Mouse (Mus musculus): ENCODE data around the gene Efhc1.
"Not testable (repeated sequence)": the region's sequence is repeated elsewhere in the genome, so short reads cannot be mapped to it uniquely, and the experiment has no call there.

Efhc1 gene

DNA sequence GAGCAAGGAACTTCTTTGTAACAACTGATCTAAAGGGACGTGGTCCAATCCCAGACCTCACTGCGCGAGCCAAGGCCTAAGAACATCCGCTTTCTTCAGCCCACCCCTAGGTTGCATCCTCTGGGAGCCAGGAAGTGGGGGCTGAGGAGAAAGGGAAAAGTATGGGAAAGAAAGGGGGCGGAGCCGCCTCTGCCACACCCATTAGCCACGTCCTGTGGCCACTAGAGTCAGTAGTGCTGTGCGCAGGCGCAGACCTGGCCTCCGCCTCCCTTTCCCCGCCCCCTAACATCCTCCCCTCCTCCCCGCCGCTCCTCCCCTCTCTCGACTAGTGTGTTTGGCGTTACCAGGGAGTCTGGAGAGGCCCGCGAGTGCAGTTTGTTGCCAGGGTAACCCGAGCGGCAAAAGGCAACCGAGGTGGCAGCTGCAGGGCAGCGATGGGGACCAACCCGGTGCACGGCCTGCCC lies at the start of gene Efhc1:
TSS of gene Efhc1 (plus strand) at position 327 of the 464 bp plus-strand sequence.
- peak; percentile 97 for DNase-seq (ENCODE audit: low read depth, low spot score)

DNA sequence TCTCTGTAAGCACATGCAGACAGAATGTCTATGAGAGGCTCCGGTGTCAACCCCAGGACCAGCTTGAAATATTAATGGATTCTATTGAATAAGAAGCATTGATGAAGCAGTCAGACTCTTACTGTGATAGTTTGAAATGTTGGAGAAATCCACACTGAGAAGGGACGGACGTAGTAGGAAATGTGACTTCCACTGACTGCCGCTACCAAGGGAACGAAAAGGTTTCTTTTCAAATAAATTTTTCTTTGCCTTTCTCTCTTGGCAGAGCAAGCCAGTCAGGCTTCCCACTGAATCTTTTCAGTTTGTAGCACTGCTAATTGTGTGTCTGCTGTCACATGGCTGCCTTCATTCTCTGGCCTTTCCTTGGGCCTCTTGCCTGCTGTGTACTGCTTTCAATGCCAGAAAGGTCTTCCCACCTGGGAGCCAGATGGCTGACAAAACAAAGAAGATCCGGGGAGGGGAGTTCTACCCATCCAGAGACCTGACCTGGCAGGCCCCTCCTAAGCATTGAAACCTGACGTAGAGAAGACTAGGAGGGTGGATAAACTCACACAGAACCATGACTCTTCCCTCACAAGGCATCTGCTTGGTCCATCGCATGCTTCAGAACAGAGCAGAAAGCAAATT lies 45.8 kb upstream of the Efhc1 start:
- DNase-seq (ENCODE audit: low read depth, low spot score) = peak; percentile 95

DNA sequence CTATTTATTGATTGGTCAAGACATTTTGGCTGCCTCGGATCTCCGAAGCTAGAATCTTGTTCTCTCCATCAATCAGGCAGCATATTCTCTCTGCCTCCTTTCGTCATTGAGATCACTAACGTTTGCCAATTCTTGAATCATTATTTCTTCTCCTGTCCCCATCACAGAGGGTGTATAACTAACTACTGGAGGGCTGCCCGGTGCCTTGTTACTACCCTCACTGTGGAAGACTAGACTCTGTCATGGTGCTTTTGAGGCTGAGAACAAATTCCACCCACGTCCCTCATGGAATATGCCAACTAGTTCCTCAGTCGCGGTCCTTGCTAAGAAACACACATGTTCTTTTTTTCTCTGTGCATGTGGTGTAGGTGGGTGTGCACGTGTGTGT lies 45.3 kb upstream of the Efhc1 start:
- peak; percentile 93 for DNase-seq (ENCODE audit: low read depth, low spot score)

DNA sequence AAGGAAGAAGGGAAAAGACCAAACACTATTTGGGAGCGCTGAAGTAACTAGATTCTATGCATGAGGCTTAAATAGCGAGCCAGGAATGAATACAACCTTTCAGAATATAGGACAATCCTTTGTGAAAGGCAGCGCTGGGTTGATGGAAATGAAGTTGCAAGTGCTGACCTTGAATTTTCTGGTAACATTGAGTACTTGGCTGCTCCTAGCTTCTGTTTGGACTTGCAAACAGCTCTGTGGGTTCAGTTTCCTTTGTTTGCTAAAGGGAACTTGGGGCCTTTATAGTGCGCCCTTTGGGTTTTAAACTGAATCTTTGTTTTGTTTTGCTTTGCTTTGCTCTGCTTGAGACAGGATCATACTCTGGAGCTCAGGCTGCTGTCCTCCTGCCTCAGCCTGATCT lies 42.9 kb upstream of the Efhc1 start:
- peak; percentile 58 for DNase-seq (ENCODE audit: low read depth, low spot score)

DNA sequence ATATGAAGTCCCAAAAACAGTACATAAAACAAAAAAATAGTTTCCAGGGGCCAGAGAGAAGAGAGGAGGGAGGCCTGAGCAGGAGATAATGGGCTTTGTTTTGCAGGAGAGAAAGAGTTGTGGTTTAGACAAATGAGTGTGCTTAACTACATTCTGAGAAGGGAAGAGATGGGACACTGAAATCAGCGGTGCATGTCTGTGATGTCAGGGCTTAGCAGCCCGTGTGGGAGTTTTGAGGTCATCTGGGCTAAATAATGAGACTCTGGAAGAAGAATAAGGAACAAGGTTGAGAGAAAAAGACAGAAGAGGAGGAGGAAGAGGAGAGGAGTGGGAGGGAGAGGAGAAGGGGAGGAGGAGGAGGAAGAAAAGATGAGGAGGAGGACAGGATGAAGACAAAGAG lies 39.3 kb upstream of the Efhc1 start:
- no peak for DNase-seq (ENCODE audit: low read depth, low spot score)

DNA sequence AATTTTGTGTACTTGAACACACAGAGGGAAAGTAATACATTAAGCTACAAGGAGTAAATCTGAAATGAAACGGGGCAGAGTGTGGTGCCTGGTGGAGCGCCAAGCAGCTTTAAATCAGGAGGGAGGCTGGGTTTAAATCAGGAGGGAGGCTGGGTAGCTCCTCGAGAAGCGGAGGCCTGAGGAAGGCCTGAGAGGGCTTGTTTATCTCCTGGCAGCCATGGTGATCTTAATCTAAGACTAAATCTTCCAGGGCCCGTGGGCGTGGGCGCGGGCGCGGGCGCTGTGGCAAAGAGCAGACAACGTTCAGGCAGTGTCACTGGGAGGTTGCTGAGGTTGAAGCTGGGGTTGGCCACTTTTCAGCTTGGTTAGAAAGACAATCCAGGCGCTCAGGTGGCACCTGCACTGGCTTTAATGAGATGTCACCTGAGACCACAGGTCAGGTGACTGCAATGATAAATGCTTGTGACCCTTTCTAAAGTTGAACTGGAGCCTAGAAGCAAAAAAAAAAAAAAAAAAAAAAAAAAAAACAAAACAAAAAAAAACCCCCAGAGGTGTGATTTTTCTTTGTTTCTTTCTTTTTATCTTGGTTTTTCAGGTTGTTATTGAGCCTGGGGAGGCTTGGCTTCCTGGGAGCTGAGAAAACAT lies 38.8 kb upstream of the Efhc1 start:
- DNase-seq (ENCODE audit: low read depth, low spot score) = no peak

DNA sequence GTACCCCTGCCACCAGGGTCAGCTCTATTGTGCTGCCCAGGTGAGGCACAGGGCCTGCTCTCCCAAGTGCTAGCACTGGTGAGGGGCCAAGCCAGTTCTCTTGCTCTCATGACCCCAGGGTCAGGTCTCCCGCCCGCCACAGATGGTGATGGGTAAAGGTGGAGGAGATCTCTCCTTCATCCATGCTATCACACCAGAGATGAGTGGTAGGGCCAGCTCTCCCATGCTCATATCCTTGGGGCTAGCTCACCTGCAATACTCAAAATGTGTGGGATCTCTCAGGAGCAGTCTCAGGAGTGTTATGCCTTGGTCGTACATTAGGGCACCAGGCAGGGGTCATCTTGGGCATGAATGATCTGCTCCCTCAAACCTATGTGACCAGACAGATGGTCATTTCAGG lies 36.7 kb upstream of the Efhc1 start:
- DNase-seq (ENCODE audit: low read depth, low spot score) = no peak

DNA sequence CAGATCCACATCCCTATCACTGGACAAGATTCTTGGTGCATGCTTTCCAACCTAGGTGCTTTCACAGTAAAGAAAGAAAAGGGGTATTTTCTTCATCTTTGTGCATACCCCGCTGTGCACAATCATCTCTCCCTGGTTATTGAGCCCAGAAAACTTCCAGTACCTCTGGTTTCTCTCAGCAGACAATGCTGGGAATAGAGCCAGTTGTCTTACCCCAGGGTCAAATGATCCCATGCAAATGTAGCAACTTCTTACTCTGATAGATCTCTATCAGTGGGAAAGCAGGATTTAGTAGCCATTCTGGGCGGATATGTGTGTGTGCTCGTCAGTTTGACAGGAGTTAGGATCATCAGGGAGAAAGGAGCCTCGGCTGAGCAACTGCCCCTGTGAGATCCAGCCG lies 35.8 kb upstream of the Efhc1 start:
- no peak for DNase-seq (ENCODE audit: low read depth, low spot score)

DNA sequence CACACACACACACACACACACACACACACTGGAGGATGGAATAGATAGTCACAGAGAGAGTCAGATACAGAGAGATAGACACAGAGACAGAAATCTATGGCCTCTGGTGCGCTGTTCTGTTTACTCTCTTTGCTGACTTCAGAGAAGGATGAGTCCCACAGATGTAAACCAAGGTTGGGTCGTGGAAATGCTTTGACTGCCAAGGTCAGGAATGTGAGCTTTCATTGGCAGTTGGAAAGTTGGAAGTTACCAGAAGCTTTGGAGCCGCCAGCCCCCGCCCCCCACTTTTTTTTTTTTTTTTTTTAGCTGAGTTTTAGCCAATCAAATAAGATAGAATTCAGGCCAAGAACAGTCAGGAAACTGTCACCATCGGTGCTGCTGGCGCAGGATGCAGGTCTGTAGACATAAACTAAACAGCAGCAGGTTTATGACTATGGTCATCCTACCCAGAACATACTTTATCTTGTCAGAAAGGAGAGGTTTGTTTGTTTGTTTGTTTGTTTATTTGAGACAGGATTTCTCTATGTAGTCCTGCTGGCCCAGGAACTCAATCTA lies 33.9 kb upstream of the Efhc1 start:
- no peak for DNase-seq (ENCODE audit: low read depth, low spot score)

DNA sequence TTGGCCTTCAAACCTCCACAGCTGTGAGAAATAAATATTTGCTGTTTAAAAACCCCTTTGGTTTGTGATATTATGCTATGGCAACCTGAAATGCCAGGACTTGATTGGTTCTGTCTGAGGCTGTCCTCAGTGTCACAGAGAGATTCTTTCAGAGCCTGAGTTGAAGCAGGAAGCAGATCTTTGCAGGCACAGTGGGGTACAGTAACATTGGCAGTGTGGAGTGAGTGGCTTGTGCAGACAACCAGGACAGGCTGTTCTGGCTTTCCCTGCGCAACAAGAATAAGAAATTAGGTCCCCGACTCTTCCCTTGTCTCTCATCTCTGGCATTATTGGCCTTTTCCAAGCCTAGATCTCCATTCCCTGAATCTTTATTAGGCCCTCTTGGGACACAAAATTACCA lies 31.7 kb upstream of the Efhc1 start:
- peak; percentile 92 for DNase-seq (ENCODE audit: low read depth, low spot score)

DNA sequence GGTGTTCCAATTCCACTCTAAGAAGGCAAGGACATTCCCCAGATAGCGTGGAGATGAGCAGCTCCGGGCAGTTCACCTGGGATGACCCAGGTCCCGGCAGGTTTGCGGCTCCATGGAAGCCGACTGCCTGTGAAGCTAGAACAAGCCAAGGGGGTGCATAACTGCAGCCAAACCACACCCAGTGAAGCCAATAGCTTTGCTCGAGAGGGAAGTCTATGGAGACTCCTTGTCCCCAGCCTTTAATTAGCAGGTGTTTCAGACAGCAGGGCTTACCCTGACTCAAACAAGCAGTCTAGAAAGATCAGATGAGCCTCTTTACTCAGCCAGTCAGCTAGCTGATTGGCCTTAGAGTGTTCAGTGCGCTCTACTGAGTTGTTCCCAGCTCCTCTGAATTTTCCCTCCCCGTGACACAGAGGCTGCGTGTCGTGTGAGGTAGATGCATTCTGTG lies 30.3 kb upstream of the Efhc1 start:
- peak; percentile 91 for DNase-seq (ENCODE audit: low read depth, low spot score)

DNA sequence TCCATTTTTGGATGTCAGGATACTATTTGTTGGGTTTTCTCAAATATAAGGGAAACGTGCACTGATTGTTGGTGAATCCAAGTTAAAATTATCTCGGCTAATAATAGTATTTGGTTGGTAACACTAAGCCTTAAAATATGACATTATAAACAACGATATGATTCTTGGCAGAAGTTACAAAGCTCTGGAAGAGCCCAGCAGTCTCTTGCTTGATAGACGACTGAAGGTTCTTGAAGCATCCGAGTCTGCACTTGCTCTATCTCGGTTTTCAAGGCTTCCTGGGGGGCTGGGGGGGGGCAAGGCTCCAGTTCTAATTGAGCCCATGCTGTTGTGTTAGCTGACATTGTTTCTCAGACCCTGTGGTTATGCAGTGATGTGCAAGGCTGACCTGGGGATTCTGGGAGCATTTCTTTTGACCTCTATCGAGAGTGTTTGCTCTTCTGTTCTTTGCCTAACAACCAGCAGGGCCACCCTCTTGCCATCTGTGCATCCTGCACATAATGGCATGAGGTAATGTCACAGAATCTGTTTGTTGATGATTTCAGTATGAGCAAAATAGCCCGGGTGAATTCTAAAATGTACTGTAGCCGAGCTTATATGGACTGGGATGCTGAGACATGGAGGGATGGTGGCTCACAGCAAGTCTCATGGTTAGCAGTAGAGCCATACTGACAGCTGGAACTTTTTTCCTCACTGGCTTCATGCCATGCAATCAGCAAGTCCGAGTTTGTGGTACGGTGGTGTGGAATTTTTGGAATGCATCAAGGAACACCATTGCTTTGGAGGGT lies 28.6 kb upstream of the Efhc1 start:
- peak; percentile 96 for DNase-seq (ENCODE audit: low read depth, low spot score)

DNA sequence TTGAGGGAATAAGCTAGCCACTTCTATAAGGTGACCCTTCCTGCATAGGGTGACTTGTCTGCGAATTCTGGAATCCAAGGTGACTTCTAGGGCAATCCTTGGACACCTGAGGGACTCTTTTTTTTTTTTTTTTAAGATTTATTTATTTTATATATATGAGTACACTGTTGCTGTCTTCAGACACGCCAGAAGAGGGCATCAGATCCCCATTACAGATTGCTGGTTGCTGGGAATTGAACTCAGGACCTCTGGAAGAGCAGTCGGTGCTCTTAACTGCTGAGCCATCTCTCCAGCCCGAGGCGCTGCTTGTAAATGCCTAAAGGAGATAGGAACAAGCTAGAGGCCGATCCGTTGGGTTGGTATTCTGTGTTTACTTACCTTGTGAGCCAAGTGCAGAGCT lies 26.1 kb upstream of the Efhc1 start:
- not testable (repeated sequence) for DNase-seq (ENCODE audit: low read depth, low spot score)

DNA sequence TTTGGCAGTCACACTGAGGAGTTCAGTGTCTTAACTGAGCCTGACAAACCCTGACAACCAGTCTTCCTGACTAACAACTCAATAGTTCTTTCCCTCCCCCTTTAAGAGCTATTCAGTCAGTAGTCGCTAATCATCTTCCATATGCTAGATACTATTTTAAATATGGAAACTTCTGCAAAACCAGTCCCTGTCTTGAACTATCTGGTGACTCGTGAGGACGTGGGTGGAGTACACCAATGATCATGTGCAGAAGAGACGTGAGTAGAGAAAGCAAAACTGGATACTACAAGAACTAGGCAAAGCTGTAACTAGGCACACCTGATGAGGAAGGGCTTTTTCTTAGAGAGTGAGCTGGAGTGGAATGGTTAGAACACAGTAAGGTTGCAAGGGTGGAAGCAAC lies 25.5 kb upstream of the Efhc1 start:
- DNase-seq (ENCODE audit: low read depth, low spot score) = no peak

DNA sequence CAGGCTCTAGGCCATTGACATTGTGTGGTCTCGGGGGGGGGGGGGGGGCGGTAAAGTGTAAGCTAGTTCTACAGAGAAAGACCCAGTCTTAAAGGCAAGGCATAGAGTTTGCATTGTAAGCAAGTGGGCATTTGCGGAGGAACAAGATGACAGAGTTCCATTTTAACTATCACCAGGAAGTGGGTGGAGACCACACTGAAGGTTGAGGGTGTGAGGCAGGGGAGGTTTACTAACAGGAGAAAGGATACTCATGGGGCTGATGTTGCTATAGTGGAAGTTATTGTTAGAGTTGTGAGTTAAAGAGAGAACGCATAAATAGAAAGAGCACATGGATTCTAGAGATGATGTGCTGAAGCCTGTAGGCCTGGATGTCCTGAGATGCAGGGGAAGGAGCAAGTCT lies 25.1 kb upstream of the Efhc1 start:
- no peak for DNase-seq (ENCODE audit: low read depth, low spot score)

DNA sequence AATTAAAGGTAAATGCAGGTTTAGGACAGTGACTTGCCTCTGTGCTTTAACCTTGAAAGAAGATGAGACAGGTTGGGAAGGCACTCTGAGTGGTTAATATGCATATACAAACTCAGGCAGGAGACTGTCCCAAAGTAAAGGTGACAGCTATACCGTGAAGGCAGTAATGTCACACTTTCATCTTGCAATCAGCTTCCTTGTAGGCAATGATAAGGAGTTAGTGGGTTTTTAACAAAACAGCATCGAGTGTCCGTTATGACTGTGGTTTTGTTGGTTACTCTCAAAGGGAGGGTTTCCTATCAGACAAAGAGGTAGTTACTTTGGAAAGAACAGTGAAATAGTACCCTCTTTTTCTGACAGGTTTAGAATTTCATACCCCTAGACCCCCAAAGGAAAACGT lies 22.9 kb upstream of the Efhc1 start:
- DNase-seq (ENCODE audit: low read depth, low spot score) = no peak

DNA sequence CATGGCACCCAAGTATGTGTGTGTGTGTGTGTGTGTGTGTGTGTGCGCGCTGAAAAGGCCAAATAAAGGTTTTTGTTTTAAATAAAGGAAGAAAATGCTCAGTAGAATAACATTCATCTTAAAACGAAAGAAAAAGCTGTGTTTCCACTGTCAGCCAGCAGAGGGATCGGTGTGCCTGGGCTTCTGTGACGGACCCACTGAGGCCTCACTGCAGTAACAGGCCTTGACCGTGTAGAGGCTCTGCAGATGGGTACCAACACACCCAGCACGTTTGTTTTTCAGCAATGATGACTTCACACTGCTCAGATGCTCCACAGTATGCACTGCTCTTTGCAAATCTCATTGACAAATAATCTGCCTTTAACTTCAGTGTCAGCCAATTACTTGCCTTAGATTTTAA lies 18.0 kb upstream of the Efhc1 start:
- peak; percentile 92 for DNase-seq (ENCODE audit: low read depth, low spot score)

DNA sequence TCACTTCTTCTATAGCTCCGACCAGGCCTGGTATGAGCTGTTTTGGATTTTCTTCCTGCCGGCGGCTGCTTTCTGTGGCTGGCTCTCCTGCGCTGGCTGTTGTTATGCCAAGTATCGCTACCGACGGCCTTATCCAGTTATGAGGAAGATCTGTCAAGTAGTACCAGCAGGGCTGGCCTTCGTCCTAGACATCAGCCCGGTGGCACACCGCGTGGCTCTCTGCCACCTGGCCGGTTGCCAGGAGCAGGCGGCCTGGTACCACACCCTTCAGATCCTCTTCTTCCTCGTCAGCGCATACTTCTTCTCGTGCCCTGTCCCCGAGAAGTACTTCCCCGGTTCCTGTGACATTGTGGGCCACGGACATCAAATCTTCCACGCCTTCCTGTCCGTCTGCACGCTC lies 16.3 kb upstream of the Efhc1 start:
- DNase-seq (ENCODE audit: low read depth, low spot score) = peak; percentile 55

DNA sequence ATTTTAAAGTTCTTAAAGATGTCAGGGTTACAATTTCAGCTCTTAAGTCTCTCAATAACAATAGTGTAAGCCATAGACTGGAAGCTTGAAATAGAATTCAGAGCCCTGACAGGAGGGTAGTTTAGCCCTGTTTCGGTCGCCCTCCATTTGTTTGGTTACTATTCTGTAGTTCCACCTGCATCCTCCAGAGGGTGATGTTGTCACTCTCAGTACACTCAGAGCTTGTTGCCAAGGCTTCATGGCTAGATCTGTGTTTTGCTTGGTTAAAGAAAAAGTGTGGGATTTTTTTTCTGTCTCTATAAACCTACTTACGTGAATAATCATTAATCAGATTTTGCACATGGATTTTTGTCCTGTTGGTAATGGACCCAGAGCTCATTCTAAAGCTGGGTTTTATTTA lies 12.4 kb upstream of the Efhc1 start:
- peak; percentile 87 for DNase-seq (ENCODE audit: low read depth, low spot score)

DNA sequence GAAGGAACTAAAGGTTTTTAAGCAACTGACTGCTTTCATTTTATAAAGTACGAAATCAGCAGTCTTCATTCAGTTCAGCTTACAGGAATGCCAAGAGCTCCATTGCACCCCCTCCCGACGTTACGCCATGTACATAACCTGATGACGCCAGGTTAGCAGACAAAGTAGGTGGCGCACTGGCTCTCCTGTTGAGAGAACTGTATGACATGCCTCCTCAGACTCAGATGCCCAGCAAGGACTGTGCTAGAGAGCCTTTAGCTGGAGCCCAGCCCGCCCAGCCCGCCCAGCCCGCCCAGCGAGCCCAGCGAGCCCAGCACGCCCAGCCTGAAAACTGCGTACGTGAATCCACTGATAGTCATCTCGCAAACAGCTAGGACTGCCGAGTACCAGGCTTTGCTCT lies 11.3 kb upstream of the Efhc1 start:
- no peak for DNase-seq (ENCODE audit: low read depth, low spot score)

DNA sequence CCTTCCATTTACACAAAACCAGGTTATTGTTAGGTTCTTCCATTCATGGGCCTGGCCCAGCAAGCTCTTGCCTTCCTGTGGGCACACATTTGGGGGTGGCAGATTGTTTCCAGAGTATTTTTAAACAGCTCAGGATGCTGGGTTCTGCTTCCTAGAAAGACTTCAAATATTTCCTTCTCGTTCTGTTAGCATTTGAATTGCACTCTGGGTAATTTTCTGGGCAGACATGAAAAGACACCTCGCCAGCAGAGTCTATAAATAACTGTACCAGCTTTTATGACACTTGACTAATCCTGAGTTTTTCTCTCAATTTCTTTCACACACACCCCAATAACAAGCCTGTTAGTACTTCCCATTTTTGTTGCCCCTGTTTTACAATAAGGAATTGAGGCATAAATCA lies 10.1 kb upstream of the Efhc1 start:
- peak; percentile 71 for DNase-seq (ENCODE audit: low read depth, low spot score)

DNA sequence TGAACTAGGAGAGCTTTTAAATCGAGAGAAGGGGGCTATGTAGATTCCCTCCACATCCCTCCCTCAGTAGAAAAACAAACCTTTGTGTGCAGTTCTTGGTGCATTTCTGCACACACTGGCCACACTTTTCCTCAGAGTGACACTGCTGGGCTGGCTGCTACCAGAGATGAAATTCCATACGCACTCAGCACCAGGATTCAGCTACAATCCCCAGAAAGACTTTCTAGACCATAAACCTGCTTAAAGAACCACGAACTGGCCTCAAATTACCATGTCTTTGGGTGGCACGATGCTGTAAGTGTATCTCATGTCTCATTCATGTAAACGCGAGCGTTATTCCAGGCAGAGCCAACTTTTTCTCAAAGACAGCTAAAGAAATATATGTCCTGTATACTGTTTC lies 9.6 kb upstream of the Efhc1 start:
- DNase-seq (ENCODE audit: low read depth, low spot score) = no peak

DNA sequence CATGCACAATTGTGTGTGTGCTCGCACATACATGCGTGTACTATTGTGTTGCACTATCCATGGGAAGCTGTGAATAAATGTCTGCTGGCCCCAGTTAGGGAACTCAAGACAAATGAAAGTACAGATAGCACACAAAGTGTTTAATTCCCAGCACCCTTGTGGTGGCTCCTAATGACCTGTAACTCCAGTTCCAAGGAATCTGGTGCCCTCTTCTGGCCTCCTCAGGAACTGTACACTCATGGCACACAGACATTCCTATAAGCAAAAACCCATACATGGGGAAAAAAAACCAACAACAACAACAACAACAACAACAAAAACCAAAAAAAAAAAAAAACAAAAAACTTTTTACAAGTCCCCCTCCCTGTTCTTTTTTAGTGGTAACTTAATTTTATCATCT lies 8.4 kb upstream of the Efhc1 start:
- no peak for DNase-seq (ENCODE audit: low read depth, low spot score)

Data from brain, adult 2 months (tissue).